In the genomic region with DNA sequence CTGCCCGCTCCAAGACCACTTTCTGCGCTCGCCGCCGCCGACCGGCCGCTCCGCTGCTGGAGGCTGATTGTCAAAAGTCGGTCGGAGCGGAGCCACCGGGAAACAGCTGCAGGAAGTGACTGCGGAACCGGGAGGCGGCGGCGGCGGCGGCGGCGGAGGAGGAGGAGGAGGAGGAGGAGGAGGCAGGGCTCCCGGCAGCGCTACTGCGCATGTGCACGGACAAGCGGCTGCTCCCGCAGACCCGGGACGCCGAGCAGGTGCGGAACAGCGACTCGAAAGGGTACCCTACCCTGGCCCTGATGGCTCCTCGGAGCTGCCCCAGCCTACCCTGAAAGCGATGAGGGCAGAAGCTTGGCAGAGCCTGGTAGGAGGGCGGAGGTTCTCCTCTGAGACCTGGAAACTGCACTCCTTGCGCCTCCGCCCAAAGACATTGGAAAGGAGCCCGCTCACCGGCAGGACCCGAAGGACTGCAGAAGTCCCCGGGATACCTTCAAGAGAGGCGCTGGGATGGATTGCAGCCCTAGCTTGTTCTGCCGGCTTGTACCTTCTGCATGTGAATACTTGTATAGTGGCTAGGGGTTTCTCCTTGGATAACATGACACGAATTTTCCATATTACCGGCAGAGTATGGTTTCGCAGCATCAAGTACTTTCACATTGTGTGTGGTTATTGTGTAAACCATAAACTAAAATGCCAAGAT, we compare ENCODE assay signal across 8 mouse cellular contexts. TPM values are rescaled to one million over a fixed set of nuclear protein-coding genes. Genes with fewer than 3 reads are reported as not detected.
DNase-seq lines count a peak whose midpoint lies in the region; ATAC-seq lines count a peak whose summit lies in the region.

Gene Zmat3, minus strand, starts transcription at position 469 of the 700 bp plus-strand sequence.

- 4% methylated on average over 35 of the region's 48 CpGs for WGBS in forebrain, embryonic 11.5 days
- 3% methylated on average over 45 of the region's 48 CpGs for WGBS in heart, embryonic 16.5 days
- WGBS in liver, embryonic 15.5 days (ENCODE audit: insufficient replicate concordance) = 3% methylated on average over 31 of the region's 48 CpGs
- 4% methylated on average over 37 of the region's 48 CpGs for WGBS in neural tube, embryonic 11.5 days
- 3% methylated on average over 38 of the region's 48 CpGs for WGBS in stomach, embryonic 16.5 days

- no peaks in the 10 kb centered on the region for H3K9me3 ChIP-seq in forebrain, embryonic 11.5 days (ENCODE audit: control insufficient read depth, low read length)
- no peaks in the 10 kb centered on the region for H3K9me3 ChIP-seq in heart, embryonic 16.5 days (replicated peaks; ENCODE audit: control insufficient read depth, low read length)
- H3K9me3 ChIP-seq in liver, embryonic 15.5 days (replicated peaks) = no peaks in the 10 kb centered on the region
- H3K9me3 ChIP-seq in neural tube, embryonic 11.5 days (ENCODE audit: control insufficient read depth, low read length) = no peaks in the 10 kb centered on the region
- no peaks in the 10 kb centered on the region for H3K9me3 ChIP-seq in stomach, embryonic 16.5 days (replicated peaks; ENCODE audit: control insufficient read depth, low read length)

- peak within 1 kb of the TSS; percentile 72 for H3K4me2 ChIP-seq in forebrain, embryonic 11.5 days (ENCODE audit: low read depth, low read length, severe bottlenecking)
- peak within 1 kb of the TSS; percentile 74 for H3K4me2 ChIP-seq in heart, embryonic 16.5 days (ENCODE audit: low read depth, low read length)
- peak within 1 kb of the TSS; percentile 88 for H3K4me2 ChIP-seq in liver, embryonic 15.5 days
- H3K4me2 ChIP-seq in neural tube, embryonic 11.5 days (ENCODE audit: low read depth) = peak within 1 kb of the TSS; percentile 79
- H3K4me2 ChIP-seq in stomach, embryonic 16.5 days (ENCODE audit: low read depth, low read length) = peak within 1 kb of the TSS; percentile 82

- ATAC-seq in CD4-positive, CD25-positive, alpha-beta regulatory T cell, adult 4 months = peak; percentile 78
- peak; percentile 86 for ATAC-seq in forebrain, embryonic 11.5 days (replicated peaks; ENCODE audit: low FRiP score)
- peak; percentile 74 for ATAC-seq in heart, embryonic 16.5 days (replicated peaks; ENCODE audit: extremely low read depth, insufficient read depth, low FRiP score)
- ATAC-seq in liver, embryonic 15.5 days (ENCODE audit: insufficient read depth) = peak; percentile 71
- peak; percentile 91 for ATAC-seq in neural tube, embryonic 11.5 days (ENCODE audit: insufficient read depth, low FRiP score, low TSS enrichment)
- ATAC-seq in stomach, embryonic 16.5 days (ENCODE audit: insufficient read depth, low FRiP score) = peak; percentile 71

- 0 out of 2 replicates have a peak, but pooled peaks cover 5% of the 10 kb centered on the region for H3K4me1 ChIP-seq in forebrain, embryonic 11.5 days (replicated peaks; ENCODE audit: control insufficient read depth, insufficient read depth, low read length)
- H3K4me1 ChIP-seq in heart, embryonic 16.5 days (ENCODE audit: control insufficient read depth, insufficient read depth, low read length) = peaks cover 9% of the 10 kb centered on the region
- H3K4me1 ChIP-seq in liver, embryonic 15.5 days (replicated peaks) = peaks cover 14% of the 10 kb centered on the region
- H3K4me1 ChIP-seq in neural tube, embryonic 11.5 days (ENCODE audit: control insufficient read depth, insufficient read depth, low read length) = 0 out of 2 replicates have a peak, but pooled peaks cover 3% of the 10 kb centered on the region
- H3K4me1 ChIP-seq in stomach, embryonic 16.5 days (ENCODE audit: control insufficient read depth, insufficient read depth, low read length) = peaks cover 14% of the 10 kb centered on the region

- DNase-seq in c-Kit-positive CD71-negative TER-119-negative erythroid progenitor cells, embryonic 14.5 days (ENCODE audit: low read depth) = peak; percentile 49
- DNase-seq in forebrain, embryonic 11.5 days (ENCODE audit: low spot score) = peak; percentile 92
- peak; percentile 89 to 95 for DNase-seq in kidney, postnatal 36 days
- DNase-seq in neural tube, embryonic 11.5 days (ENCODE audit: low spot score) = peak; percentile 87

- no peaks in the 10 kb centered on the region for H3K27me3 ChIP-seq in forebrain, embryonic 11.5 days (ENCODE audit: control insufficient read depth, insufficient read depth, low read length)
- no peaks in the 10 kb centered on the region for H3K27me3 ChIP-seq in heart, embryonic 16.5 days (ENCODE audit: control insufficient read depth, insufficient read depth, low read length)
- H3K27me3 ChIP-seq in liver, embryonic 15.5 days = peaks cover 29% of the 10 kb centered on the region
- H3K27me3 ChIP-seq in neural tube, embryonic 11.5 days (ENCODE audit: control insufficient read depth, insufficient read depth, low read length) = no peaks in the 10 kb centered on the region
- no peaks in the 10 kb centered on the region for H3K27me3 ChIP-seq in stomach, embryonic 16.5 days (ENCODE audit: control insufficient read depth, insufficient read depth, low read length)

- peak within 1 kb of the TSS; percentile 89 for H3K4me3 ChIP-seq in forebrain, embryonic 11.5 days (ENCODE audit: low read depth, low read length)
- H3K4me3 ChIP-seq in heart, embryonic 16.5 days (ENCODE audit: low read length) = peak within 1 kb of the TSS; percentile 89
- H3K4me3 ChIP-seq in liver, embryonic 15.5 days (replicated peaks) = peak within 1 kb of the TSS; percentile 70
- H3K4me3 ChIP-seq in neural tube, embryonic 11.5 days (ENCODE audit: low read depth, low read length) = peak within 1 kb of the TSS; percentile 86
- peak within 1 kb of the TSS; percentile 88 for H3K4me3 ChIP-seq in stomach, embryonic 16.5 days (replicated peaks; ENCODE audit: low read length)

- peak within 1 kb of the TSS; percentile 79 for H3K9ac ChIP-seq in forebrain, embryonic 11.5 days (ENCODE audit: low read length)
- H3K9ac ChIP-seq in heart, embryonic 16.5 days (ENCODE audit: low read length) = peak within 1 kb of the TSS; percentile 87
- peak within 1 kb of the TSS; percentile 58 for H3K9ac ChIP-seq in liver, embryonic 15.5 days
- H3K9ac ChIP-seq in neural tube, embryonic 11.5 days (ENCODE audit: low read length) = peak within 1 kb of the TSS; percentile 90
- H3K9ac ChIP-seq in stomach, embryonic 16.5 days (ENCODE audit: low read length) = peak within 1 kb of the TSS; percentile 87

- H3K36me3 ChIP-seq in forebrain, embryonic 11.5 days (ENCODE audit: control insufficient read depth, insufficient read depth, low read length) = no peaks in the 10 kb centered on the region
- no peaks in the 10 kb centered on the region for H3K36me3 ChIP-seq in heart, embryonic 16.5 days (ENCODE audit: control insufficient read depth, insufficient read depth)
- H3K36me3 ChIP-seq in liver, embryonic 15.5 days (replicated peaks) = no peaks in the 10 kb centered on the region
- no peaks in the 10 kb centered on the region for H3K36me3 ChIP-seq in neural tube, embryonic 11.5 days (ENCODE audit: control insufficient read depth, insufficient read depth, low read length)
- H3K36me3 ChIP-seq in stomach, embryonic 16.5 days (ENCODE audit: control insufficient read depth, insufficient read depth, low read length) = no peaks in the 10 kb centered on the region

- H3K27ac ChIP-seq in forebrain, embryonic 11.5 days (ENCODE audit: low read depth, low read length) = peak within 1 kb of the TSS; percentile 66
- H3K27ac ChIP-seq in heart, embryonic 16.5 days (ENCODE audit: low read length) = peak within 1 kb of the TSS; percentile 79
- H3K27ac ChIP-seq in liver, embryonic 15.5 days (replicated peaks) = no peak within 1 kb of the TSS
- H3K27ac ChIP-seq in neural tube, embryonic 11.5 days (ENCODE audit: low read depth, low read length) = peak within 1 kb of the TSS; percentile 76
- peak within 1 kb of the TSS; percentile 73 for H3K27ac ChIP-seq in stomach, embryonic 16.5 days (ENCODE audit: low read length)

RNA-seq across cellular contexts. Expression of gene Zmat3, which starts in this region (rescaled TPM):
- polyA plus RNA-seq in CD4-positive, CD25-positive, alpha-beta regulatory T cell, adult 4 months (2017; shearing (Covaris generic)) = 1 to 10 TPM; 4.4 to 4.7 TPM
- 10.8 and 11.5 TPM in 2 replicates for polyA plus RNA-seq in forebrain, embryonic 11.5 days (2014; fragmentation: Nextera tagmentation; extraction: Ambion mirVana)
- polyA plus RNA-seq in heart, embryonic 16.5 days (2015; fragmentation: Nextera tagmentation; extraction: Ambion mirVana) = 3.0 and 3.6 TPM in 2 replicates
- polyA plus RNA-seq in liver, embryonic 15.5 days (2015; fragmentation: Nextera tagmentation; extraction: Ambion mirVana) = 0.50 and 0.62 TPM in 2 replicates
- polyA plus RNA-seq in neural tube, embryonic 11.5 days (2014; fragmentation: Nextera tagmentation; extraction: Ambion mirVana) = 10.6 and 11.5 TPM in 2 replicates
- polyA plus RNA-seq in stomach, embryonic 16.5 days (2015; fragmentation: Nextera tagmentation; extraction: Ambion mirVana) = 5.7 and 6.4 TPM in 2 replicates

Comparison
In these comparisons a context has a peak if more than half of its experiments do, and no peak if none do; other contexts are left out.
1. Peak in ATAC-seq, H3K4me3 ChIP-seq, H3K9ac ChIP-seq and H3K4me2 ChIP-seq in liver, embryonic 15.5 days; RNA of the gene not detected or under 1 TPM.